Mouse (Mus musculus) ES-E14 (cell line): ENCODE measurements at regions not wholly inside any gene's neighbourhood (a gene's known extent, or its start where the extent isn't known, plus 50 kb on each side); places are given as distances from the start of the nearest gene placed in this dataset.

Experiments
- DNase-seq: peaks from one replicate; pipeline ENCODE4 v3.0.0-alpha.2; 2013; ENCODE audit warnings: low read depth, low spot score
- H3K27ac ChIP-seq: 2 replicates; pipeline ENCODE4 v1.5.1; 2012; ENCODE audit warnings: low read depth, mild to moderate bottlenecking, low read length, moderate library complexity, mixed read lengths; ENCODE audit not compliant: poor library complexity, insufficient read depth, severe bottlenecking
- H3K36me3 ChIP-seq: 2 replicates; pipeline ENCODE4 v1.6.1; 2012; ENCODE audit warnings: mild to moderate bottlenecking, low read length, moderate library complexity, mixed read lengths; ENCODE audit not compliant: control insufficient read depth, poor library complexity, insufficient read depth, severe bottlenecking
- H3K4me1 ChIP-seq, 2 experiments: fragments of 150-350 bp in 1 of 2; sonication (generic) in 1 of 2; 2 replicates each; pipeline ENCODE4 v1.6.1; 2012; ENCODE audit warnings: low read length in 2 of 2, mild to moderate bottlenecking in 1 of 2, mixed read lengths in 1 of 2; ENCODE audit not compliant: control insufficient read depth in 2 of 2, insufficient read depth in 2 of 2, poor library complexity in 1 of 2
- H3K4me3 ChIP-seq, 2 experiments: fragments of 150-350 bp in 1 of 2; sonication (generic) in 1 of 2; 2 replicates each; pipeline ENCODE4 v1.5.1; 2012; ENCODE audit warnings: low read length in 2 of 2, low read depth in 1 of 2, mild to moderate bottlenecking in 1 of 2, mixed read lengths in 1 of 2; ENCODE audit not compliant: insufficient read depth in 1 of 2, poor library complexity in 1 of 2, severe bottlenecking in 1 of 2
- H3K9ac ChIP-seq: 2 replicates; pipeline ENCODE4 v1.6.1; 2012; ENCODE audit warnings: low read depth, mild to moderate bottlenecking, low read length, mixed read lengths; ENCODE audit not compliant: poor library complexity, insufficient read depth, severe bottlenecking
- H3K9me3 ChIP-seq: fragments of 150-350 bp; sonication (generic); 2 replicates; pipeline ENCODE4 v1.6.1; 2012; ENCODE audit warnings: low read depth, mild to moderate bottlenecking, low read length; ENCODE audit not compliant: control insufficient read depth, insufficient read depth
- CHD2 ChIP-seq: IDR thresholded peaks from 2 replicates; pipeline ENCODE4 v1.6.1; 2014; ENCODE audit warnings: mild to moderate bottlenecking, low read depth, low read length, inconsistent platforms
- HCFC1 ChIP-seq: IDR thresholded peaks from 2 replicates; pipeline ENCODE4 v1.6.1; 2012; ENCODE audit warnings: low read length, inconsistent platforms, borderline replicate concordance; ENCODE audit not compliant: insufficient read depth
- MAFK ChIP-seq: IDR thresholded peaks from 2 replicates; pipeline ENCODE4 v1.6.1; 2014; ENCODE audit warnings: mild to moderate bottlenecking, low read depth, low read length, inconsistent platforms; ENCODE audit not compliant: insufficient read depth
- ZC3H11A ChIP-seq: IDR thresholded peaks from 2 replicates; pipeline ENCODE4 v1.6.1; 2012; ENCODE audit warnings: low read depth, mild to moderate bottlenecking, inconsistent platforms, low read length, borderline replicate concordance
- ZNF384 ChIP-seq: IDR thresholded peaks from 2 replicates; pipeline ENCODE4 v1.6.1; 2012; ENCODE audit warnings: low read depth, low read length, inconsistent platforms
- in situ Hi-C, 2 experiments: fragments of 600-800 bp; cut with MboI; formaldehyde crosslinking; loops; one replicate each; pipeline ENCODE4 v1.15.1; 2025; ENCODE audit warnings: low sequenced_read_pairs in 2 of 2, inconsistent platforms in 1 of 2; ENCODE audit not compliant: unreplicated experiment in 2 of 2

DNA sequence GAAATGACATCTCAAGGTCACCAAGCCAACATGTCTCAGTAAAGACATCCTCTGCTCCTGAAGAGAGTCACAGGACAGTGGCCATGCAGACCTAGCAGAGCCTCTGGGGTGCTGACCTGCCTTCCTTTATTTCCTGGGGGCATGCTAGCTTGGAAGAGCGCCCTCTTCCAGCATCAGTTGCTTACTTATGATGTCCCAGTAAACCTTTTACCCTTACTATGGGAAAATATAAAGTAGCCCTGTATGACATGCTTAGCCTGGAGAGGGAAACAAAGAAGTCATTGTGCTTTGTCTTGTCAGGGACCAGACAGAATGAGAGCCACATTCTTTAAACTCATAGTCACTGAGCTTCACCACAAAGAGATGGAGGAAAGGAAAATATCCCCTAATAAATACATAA, 82.9 kb downstream of the Postn start:
- DNase-seq = no peak
- in situ Hi-C loops = no loop called here
- H3K9ac ChIP-seq = no peak overlapping the region

DNA sequence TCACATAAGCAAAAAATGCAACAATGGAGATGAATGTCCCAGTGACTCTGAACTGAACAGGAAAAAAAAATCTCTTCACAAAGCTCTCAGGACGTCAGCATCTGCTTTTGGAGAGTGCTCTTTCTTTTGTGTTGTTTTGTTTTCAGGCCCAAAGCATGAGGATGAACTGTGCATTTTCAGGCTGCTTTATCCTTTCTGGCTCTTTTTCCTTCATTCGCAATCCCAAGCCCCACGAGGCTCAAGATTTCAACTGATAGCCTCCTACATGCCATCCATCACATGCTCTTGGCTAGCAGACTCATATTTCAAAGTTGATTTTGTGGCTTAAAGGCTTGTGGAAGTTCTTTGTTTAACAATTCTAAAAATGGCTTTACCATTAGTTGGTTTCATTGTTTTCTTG, 86.0 kb downstream of the Postn start:
- Histone ChIP-seq H3K9me3 (no peaks in the 10 kb centered on the region), H3K4me1 (no peaks in the 10 kb centered on the region), H3K9ac (no peak overlapping the region), H3K36me3 (no peaks in the 10 kb centered on the region), H3K27ac (no peak overlapping the region), H3K4me3 (no peak overlapping the region)
- no peak for DNase-seq
- in situ Hi-C loops = no loop called here
- TF ChIP-seq CHD2 (no peak), HCFC1 (no peak), ZNF384 (no peak), MAFK (no peak)

More for the DNA sequence above, 82.9 kb downstream of the Postn start:
- TF ChIP-seq ZC3H11A = no peak
- TF ChIP-seq CHD2 = no peak
- no peak for TF ChIP-seq ZNF384
- TF ChIP-seq HCFC1 = no peak
- TF ChIP-seq MAFK = no peak
- Histone ChIP-seq H3K36me3 (no peaks in the 10 kb centered on the region), H3K4me3 (no peak overlapping the region), H3K9me3 (no peaks in the 10 kb centered on the region), H3K27ac (no peak overlapping the region), H3K4me1 (no peaks in the 10 kb centered on the region)

DNA sequence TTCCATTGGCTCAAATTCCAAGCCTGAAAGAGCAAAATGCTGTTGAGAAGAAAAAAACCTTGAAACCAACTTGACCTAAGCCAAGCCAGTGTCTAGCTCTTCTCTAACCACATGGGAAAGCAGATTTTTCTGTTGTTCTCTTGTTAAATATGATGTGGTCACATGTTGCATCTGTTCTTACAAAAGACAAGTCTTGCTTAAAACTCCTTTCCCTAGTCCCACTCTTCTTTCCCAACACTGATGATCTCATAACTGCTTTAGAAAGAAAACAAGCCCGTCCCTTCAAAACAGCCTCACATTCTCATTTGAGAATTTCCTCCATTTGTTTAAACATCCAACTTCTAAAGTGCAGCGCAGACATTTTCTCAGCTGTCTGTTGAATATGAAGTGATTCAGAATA, 96.5 kb downstream of the Postn start:
- in situ Hi-C loops = no loop called here
- H3K9ac ChIP-seq = no peak overlapping the region
- no peak for TF ChIP-seq ZC3H11A
- TF ChIP-seq MAFK = no peak
- TF ChIP-seq HCFC1 = no peak
- TF ChIP-seq ZNF384 = no peak
- TF ChIP-seq CHD2 = no peak
- no peak overlapping the region for H3K27ac ChIP-seq
- H3K9me3 ChIP-seq = no peaks in the 10 kb centered on the region
- DNase-seq = no peak
- no peaks in the 10 kb centered on the region for H3K36me3 ChIP-seq
- H3K4me3 ChIP-seq = no peak overlapping the region
- H3K4me1 ChIP-seq = no peaks in the 10 kb centered on the region

DNA sequence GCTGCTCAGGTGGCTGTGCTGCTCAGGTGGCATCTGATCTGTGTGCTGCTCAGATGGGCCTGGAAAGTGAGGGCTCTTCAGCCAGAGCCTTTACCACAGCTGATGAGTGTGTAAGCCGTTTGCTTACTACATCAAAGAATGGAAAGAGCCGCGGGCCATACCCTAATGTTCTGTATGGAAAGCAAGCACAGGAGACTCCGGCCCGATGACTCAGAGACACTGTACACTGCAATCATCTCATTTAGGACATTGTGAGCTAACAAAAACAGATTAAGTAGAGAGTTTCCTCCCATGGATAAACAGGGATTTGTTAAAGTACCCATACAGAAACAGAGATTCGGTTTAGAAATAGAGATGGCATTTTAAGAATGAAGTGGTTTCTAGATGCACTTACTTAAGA, 100.5 kb downstream of the Postn start:
- Histone ChIP-seq H3K36me3 (no peaks in the 10 kb centered on the region), H3K4me3 (no peak overlapping the region), H3K27ac (no peak overlapping the region), H3K4me1 (no peaks in the 10 kb centered on the region), H3K9me3 (no peaks in the 10 kb centered on the region), H3K9ac (no peak overlapping the region)
- in situ Hi-C loops = no loop called here
- DNase-seq = no peak
- TF ChIP-seq CHD2 (no peak), MAFK (no peak), ZNF384 (no peak), HCFC1 (no peak), ZC3H11A (no peak)

DNA sequence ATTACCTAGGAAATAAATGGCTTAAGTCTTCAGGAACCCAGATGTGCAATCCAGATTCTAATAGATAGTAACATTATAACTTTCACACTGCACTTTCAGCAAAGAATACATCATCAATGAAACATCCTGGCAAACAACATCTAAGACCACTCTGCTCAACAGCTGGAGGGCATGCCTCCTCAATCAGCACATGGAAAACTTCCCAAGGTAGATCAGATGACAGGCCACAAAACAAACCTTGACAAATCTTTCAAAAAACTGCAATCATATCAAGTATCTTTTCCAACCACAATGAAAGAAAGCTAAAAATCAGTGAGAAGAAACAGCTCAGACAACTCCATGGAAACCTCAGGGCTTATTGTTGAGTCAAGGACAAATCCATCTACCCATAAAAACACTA, 105.2 kb downstream of the Postn start:
- Histone ChIP-seq H3K4me1 (no peaks in the 10 kb centered on the region), H3K9me3 (no peaks in the 10 kb centered on the region), H3K27ac (no peak overlapping the region), H3K4me3 (no peak overlapping the region), H3K9ac (no peak overlapping the region), H3K36me3 (no peaks in the 10 kb centered on the region)
- in situ Hi-C loops = no loop called here
- TF ChIP-seq MAFK = no peak
- TF ChIP-seq ZNF384 = no peak
- TF ChIP-seq HCFC1 = no peak
- no peak for TF ChIP-seq ZC3H11A
- no peak for TF ChIP-seq CHD2
- no peak for DNase-seq
